ENCODE assay signal across 8 mouse cellular contexts in the genomic region with DNA sequence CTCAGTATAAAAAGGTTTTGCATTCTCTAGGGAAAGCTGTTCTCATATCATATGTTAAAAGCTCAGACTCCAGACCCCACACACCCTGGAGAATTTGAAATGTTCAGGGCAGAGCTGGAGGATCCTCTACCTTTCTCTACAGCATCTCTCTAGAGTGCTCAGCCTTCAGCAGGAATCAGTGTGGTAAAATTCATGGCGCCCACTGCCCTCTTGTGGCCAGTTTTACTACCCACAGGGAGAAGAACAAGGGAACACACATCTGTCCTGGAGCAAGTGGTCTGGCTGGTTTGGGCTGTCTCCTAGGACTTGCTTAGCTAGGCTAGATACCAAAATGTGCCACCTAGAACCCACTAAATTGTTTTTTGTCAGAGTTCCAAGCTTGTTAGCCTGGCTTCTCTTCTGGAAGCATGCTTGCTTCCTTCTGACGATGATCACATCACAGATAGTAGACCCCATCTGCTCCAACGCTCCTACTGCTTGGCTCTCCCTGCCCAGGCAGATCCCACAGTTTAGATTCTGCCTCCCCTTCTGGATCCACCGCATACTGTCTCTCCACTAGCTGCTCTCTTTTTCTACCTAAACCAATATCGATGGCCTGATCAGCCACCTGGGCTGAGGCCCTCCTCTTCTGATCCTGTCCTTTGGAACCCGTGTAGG. TPM values are rescaled to one million over a fixed set of nuclear protein-coding genes. Genes with fewer than 3 reads are reported as not detected.
A peak's percentile ranks its signal among the peaks of the same experiment; 100 is the strongest.
DNase-seq lines count a peak whose midpoint lies in the region; ATAC-seq and TF ChIP-seq lines count a peak whose summit lies in the region.

No protein-coding gene starts in this region.

- DNase-seq in WW6 (ENCODE audit: low read depth, low spot score), result peak; percentile 57
- peak; percentile 77 to 85 for DNase-seq in cerebellum, postnatal 25 days
- peak; percentile 70 to 84 for DNase-seq in frontal cortex, postnatal 36 days (ENCODE audit: low spot score in 2 of 2)
- peak; percentile 89 for DNase-seq in hindbrain, postnatal 0 days (ENCODE audit: low spot score)
- DNase-seq in left cerebral cortex, adult 11 months (ENCODE audit: low spot score), result peak; percentile 47
- DNase-seq in lung, postnatal 4 days, result peak; percentile 73 to 85
- DNase-seq in right cerebral cortex, adult 2 months (ENCODE audit: low spot score in 2 of 2), result peak; percentile 83 to 86
- peak; percentile 85 for DNase-seq in urinary bladder, postnatal 14 days (ENCODE audit: low spot score)

- H3K4me1 ChIP-seq in hindbrain, postnatal 0 days (ENCODE audit: insufficient read depth, low read length), result no peaks in the 10 kb centered on the region

- ATAC-seq in hindbrain, postnatal 0 days, result peak; percentile 89

- no peaks in the 10 kb centered on the region for H3K36me3 ChIP-seq in hindbrain, postnatal 0 days (ENCODE audit: insufficient read depth, low read length)

- H3K9me3 ChIP-seq in hindbrain, postnatal 0 days (ENCODE audit: low read length), result no peaks in the 10 kb centered on the region

- no peak overlapping the region for H3K27ac ChIP-seq in hindbrain, postnatal 0 days

- H3K27me3 ChIP-seq in hindbrain, postnatal 0 days (ENCODE audit: insufficient read depth, low read length), result no peaks in the 10 kb centered on the region

- 65% methylated on average over 6 of the region's 6 CpGs for WGBS in hindbrain, postnatal 0 days

- no peak overlapping the region for H3K4me2 ChIP-seq in hindbrain, postnatal 0 days (ENCODE audit: low read depth, low read length)

- no peak overlapping the region for H3K4me3 ChIP-seq in hindbrain, postnatal 0 days (ENCODE audit: low read length)

- TF ChIP-seq CTCF in hindbrain, postnatal 0 days (IDR thresholded peaks at IDR 0.05; ENCODE audit: low read depth), result peak; percentile 92

- H3K9ac ChIP-seq in hindbrain, postnatal 0 days (replicated peaks; ENCODE audit: low read length), result no peak overlapping the region

RNA-seq across cellular contexts. Expression of gene Rmdn2, which starts 31.3 kb away (rescaled TPM):
- 3.6 and 6.1 TPM in 2 replicates for total RNA-seq in hindbrain, postnatal 0 days (2014; rRNA removed)
- 11.1 and 12.4 TPM in 2 replicates for polyA plus RNA-seq in hindbrain, postnatal 0 days (2015; fragmentation: Nextera tagmentation; extraction: Ambion mirVana)
